Mouse (Mus musculus) B cell, adult 67 days (primary cell): ENCODE measurements around the gene Stat5b. TPM values are rescaled to one million over a fixed set of nuclear protein-coding genes. Genes with fewer than 3 reads are reported as not detected.

Experiments
- total RNA-seq, 2 experiments: library from RNA; stranded (reverse); gene quantifications; 4 replicates each; pipeline ENCODE4 v1.2.4; 2023

Stat5b gene
- 10 to 100 TPM; 72.9 to 73.0 TPM for total RNA-seq

GRCm38 (mm10) chr11:100850038-100850777, at the start of gene Stat5b:
Gene Stat5b, minus strand, starts transcription at chr11:100850724.

GRCm38 (mm10) chr11:100858935-100859578, 8.5 kb upstream of the Stat5b start, which contains the start of gene Stat5a:
Gene Stat5a, plus strand, starts transcription at chr11:100859351.

GRCm38 (mm10) chr11:100770646-100771408, 79.7 kb downstream of the Stat5b start, which contains the start of gene Ghdc:
Gene Ghdc, minus strand, starts transcription at chr11:100770957.

GRCm38 (mm10) chr11:100762831-100763230, 87.7 kb downstream of the Stat5b start, which contains the start of gene Hcrt:
Gene Hcrt, minus strand, starts transcription at chr11:100762931.

GRCm38 (mm10) chr11:100759611-100760233, 90.8 kb downstream of the Stat5b start, which contains the start of gene Kcnh4:
Gene Kcnh4, minus strand, starts transcription at chr11:100759942.

GRCm38 (mm10) chr11:100738066-100738604, 112.4 kb downstream of the Stat5b start, which contains the start of gene Rab5c:
Gene Rab5c, minus strand, starts transcription at chr11:100738215.

Other genes with a start within 250 kb of the Stat5b start
- 10 to 100 TPM; 26.7 to 31.0 TPM for gene Nkiras2, start 231.5 kb downstream of the Stat5b start, total RNA-seq
- gene Dnajc7, start 230.6 kb downstream of the Stat5b start, total RNA-seq: 100 to 1,000 TPM; 510 to 568 TPM
- gene Zfp385c, start 158.3 kb downstream of the Stat5b start, total RNA-seq: not detected
- gene Dhx58, start 146.5 kb downstream of the Stat5b start, total RNA-seq: 10 to 100 TPM; 18.5 to 34.8 TPM
- gene Kat2a, start 138.3 kb downstream of the Stat5b start, total RNA-seq: 10 to 100 TPM; 41.1 to 44.3 TPM
- not detected for gene Hspb9, start 136.9 kb downstream of the Stat5b start, total RNA-seq
- gene Rab5c, start 112.5 kb downstream of the Stat5b start, total RNA-seq: 100 to 1,000 TPM; 128 to 139 TPM
- 1 to 10 TPM; 3.0 to 4.3 TPM for gene Kcnh4, start 90.8 kb downstream of the Stat5b start, total RNA-seq
- gene Hcrt, start 87.8 kb downstream of the Stat5b start, total RNA-seq: not detected
- 10 to 100 TPM; 15.8 to 22.5 TPM for gene Ghdc, start 79.8 kb downstream of the Stat5b start, total RNA-seq
- gene Stat5a, start 8.6 kb upstream of the Stat5b start, total RNA-seq: 10 to 100 TPM; 40.0 to 40.6 TPM
- gene Stat3, start 88.8 kb upstream of the Stat5b start, total RNA-seq: 100 to 1,000 TPM; 218 to 234 TPM
- gene Cavin1, start 120.2 kb upstream of the Stat5b start, total RNA-seq: not detected
- gene Atp6v0a1, start 158.7 kb upstream of the Stat5b start, total RNA-seq: 100 to 1,000 TPM in 1 of 2 experiments, 10 to 100 TPM in 1; 76.8 to 108 TPM
- 10 to 100 TPM; 18.5 to 24.4 TPM for gene Naglu, start 219.3 kb upstream of the Stat5b start, total RNA-seq
- 1 to 10 TPM; 2.2 to 2.9 TPM for gene Hsd17b1, start 227.7 kb upstream of the Stat5b start, total RNA-seq
- 10 to 100 TPM; 18.3 to 21.7 TPM for gene Coasy, start 231.8 kb upstream of the Stat5b start, total RNA-seq
- 10 to 100 TPM; 36.8 to 37.6 TPM for gene Mlx, start 236.6 kb upstream of the Stat5b start, total RNA-seq
- 1 to 10 TPM; 2.9 to 3.5 TPM for gene Psmc3ip, start 244.7 kb upstream of the Stat5b start, total RNA-seq